Mouse (Mus musculus): Measurements from ENCODE around the gene Cdr2l.

DNA sequence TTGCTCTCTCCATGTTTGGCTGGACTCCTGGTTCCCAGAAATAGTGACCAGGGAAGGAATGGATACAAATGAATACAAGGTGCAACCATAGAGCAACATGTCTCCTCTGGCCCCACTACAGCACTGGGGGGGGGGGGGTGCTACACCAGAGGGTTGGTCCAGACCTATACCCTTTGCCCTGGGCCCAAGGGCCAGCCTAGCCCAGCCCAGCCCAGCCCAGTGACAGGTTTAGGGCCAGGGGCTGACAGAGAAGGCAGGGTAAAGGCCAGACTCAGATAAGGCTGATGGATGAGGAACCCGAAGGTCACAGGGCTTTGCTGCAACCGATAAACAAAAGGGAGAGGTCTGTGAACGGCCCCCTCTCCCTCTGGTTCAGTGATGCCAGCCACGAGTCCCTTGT, 31.7 kb upstream of the Cdr2l start:
- TF ChIP-seq CTCF (conservative IDR thresholded peaks at IDR 0.05 in 1 of 2, IDR thresholded peaks at IDR 0.05 in 1 of 2; ENCODE audit: low read depth in 2 of 2, low read length in 2 of 2) (no peak), E2F4 (IDR thresholded peaks at IDR 0.05; ENCODE audit: insufficient replicate concordance, low read depth, low read length) (no peak), POLR2A (IDR thresholded peaks at IDR 0.05; ENCODE audit: low read depth, low read length) (no peak), KAT2A (IDR thresholded peaks at IDR 0.05; ENCODE audit: insufficient replicate concordance, low read length) (no peak), RCOR1 (conservative IDR thresholded peaks at IDR 0.05; ENCODE audit: low read depth, low read length) (no peak), USF1 (IDR thresholded peaks at IDR 0.05; ENCODE audit: low read depth, low read length) (no peak), EP300 (IDR thresholded peaks at IDR 0.05; ENCODE audit: low read length) (no peak), MAX (IDR thresholded peaks at IDR 0.05; ENCODE audit: low read length) (no peak), NELFE (IDR thresholded peaks at IDR 0.05; ENCODE audit: low read depth, low read length) (no peak), TCF12 (IDR thresholded peaks at IDR 0.05; ENCODE audit: low read depth, low read length) (no peak)
